Mouse (Mus musculus) ES-E14 (cell line): ENCODE results near the gene Tmem184b. TPM values are rescaled to one million over a fixed set of nuclear protein-coding genes. Genes with fewer than 3 reads are reported as not detected.

Experiments
- DNase-seq: peaks from one replicate; pipeline ENCODE4 v3.0.0-alpha.2; 2013; ENCODE audit warnings: low read depth, low spot score
- H3K27ac ChIP-seq: 2 replicates; pipeline ENCODE4 v1.5.1; 2012; ENCODE audit warnings: low read depth, mild to moderate bottlenecking, low read length, moderate library complexity, mixed read lengths; ENCODE audit not compliant: poor library complexity, insufficient read depth, severe bottlenecking
- H3K36me3 ChIP-seq: 2 replicates; pipeline ENCODE4 v1.6.1; 2012; ENCODE audit warnings: mild to moderate bottlenecking, low read length, moderate library complexity, mixed read lengths; ENCODE audit not compliant: control insufficient read depth, poor library complexity, insufficient read depth, severe bottlenecking
- H3K4me1 ChIP-seq, 2 experiments: fragments of 150-350 bp in 1 of 2; sonication (generic) in 1 of 2; 2 replicates each; pipeline ENCODE4 v1.6.1; 2012; ENCODE audit warnings: low read length in 2 of 2, mild to moderate bottlenecking in 1 of 2, mixed read lengths in 1 of 2; ENCODE audit not compliant: control insufficient read depth in 2 of 2, insufficient read depth in 2 of 2, poor library complexity in 1 of 2
- H3K4me3 ChIP-seq, 2 experiments: fragments of 150-350 bp in 1 of 2; sonication (generic) in 1 of 2; 2 replicates each; pipeline ENCODE4 v1.5.1; 2012; ENCODE audit warnings: low read length in 2 of 2, low read depth in 1 of 2, mild to moderate bottlenecking in 1 of 2, mixed read lengths in 1 of 2; ENCODE audit not compliant: insufficient read depth in 1 of 2, poor library complexity in 1 of 2, severe bottlenecking in 1 of 2
- H3K9ac ChIP-seq: 2 replicates; pipeline ENCODE4 v1.6.1; 2012; ENCODE audit warnings: low read depth, mild to moderate bottlenecking, low read length, mixed read lengths; ENCODE audit not compliant: poor library complexity, insufficient read depth, severe bottlenecking
- H3K9me3 ChIP-seq: fragments of 150-350 bp; sonication (generic); 2 replicates; pipeline ENCODE4 v1.6.1; 2012; ENCODE audit warnings: low read depth, mild to moderate bottlenecking, low read length; ENCODE audit not compliant: control insufficient read depth, insufficient read depth
- CHD2 ChIP-seq: IDR thresholded peaks from 2 replicates; pipeline ENCODE4 v1.6.1; 2014; ENCODE audit warnings: mild to moderate bottlenecking, low read depth, low read length, inconsistent platforms
- HCFC1 ChIP-seq: IDR thresholded peaks from 2 replicates; pipeline ENCODE4 v1.6.1; 2012; ENCODE audit warnings: low read length, inconsistent platforms, borderline replicate concordance; ENCODE audit not compliant: insufficient read depth
- MAFK ChIP-seq: IDR thresholded peaks from 2 replicates; pipeline ENCODE4 v1.6.1; 2014; ENCODE audit warnings: mild to moderate bottlenecking, low read depth, low read length, inconsistent platforms; ENCODE audit not compliant: insufficient read depth
- ZC3H11A ChIP-seq: IDR thresholded peaks from 2 replicates; pipeline ENCODE4 v1.6.1; 2012; ENCODE audit warnings: low read depth, mild to moderate bottlenecking, inconsistent platforms, low read length, borderline replicate concordance
- ZNF384 ChIP-seq: IDR thresholded peaks from 2 replicates; pipeline ENCODE4 v1.6.1; 2012; ENCODE audit warnings: low read depth, low read length, inconsistent platforms
- in situ Hi-C, 2 experiments: fragments of 600-800 bp; cut with MboI; formaldehyde crosslinking; loops; one replicate each; pipeline ENCODE4 v1.15.1; 2025; ENCODE audit warnings: low sequenced_read_pairs in 2 of 2, inconsistent platforms in 1 of 2; ENCODE audit not compliant: unreplicated experiment in 2 of 2
- total RNA-seq: library from RNA; depleted of rRNA; stranded (reverse); fragments of 300-350 nt; gene quantifications from 2 replicates; pipeline ENCODE4 v1.2.3, GENCODE M21; 2012

Tmem184b gene
- total RNA-seq, 1 experiment: 40.6 TPM

- in situ Hi-C loops: no loop called here
- no peak overlapping the region for H3K27ac ChIP-seq
- H3K36me3 ChIP-seq: peaks cover 38% of the 10 kb centered on the region
- H3K9me3 ChIP-seq: no peaks in the 10 kb centered on the region
- H3K4me3 ChIP-seq: no peak overlapping the region
- TF ChIP-seq CHD2 (no peak), ZNF384 (no peak), ZC3H11A (no peak), MAFK (no peak)
- H3K4me1 ChIP-seq: peaks cover 2 to 27% of the 10 kb centered on the region in 2 experiments; a peak in 2 of 4 replicates
- no peak overlapping the region for H3K9ac ChIP-seq
- no peak for DNase-seq
Observed at GRCm38 (mm10) chr15:79360371-79360770, 43.0 kb downstream of the Tmem184b start.

DNA sequence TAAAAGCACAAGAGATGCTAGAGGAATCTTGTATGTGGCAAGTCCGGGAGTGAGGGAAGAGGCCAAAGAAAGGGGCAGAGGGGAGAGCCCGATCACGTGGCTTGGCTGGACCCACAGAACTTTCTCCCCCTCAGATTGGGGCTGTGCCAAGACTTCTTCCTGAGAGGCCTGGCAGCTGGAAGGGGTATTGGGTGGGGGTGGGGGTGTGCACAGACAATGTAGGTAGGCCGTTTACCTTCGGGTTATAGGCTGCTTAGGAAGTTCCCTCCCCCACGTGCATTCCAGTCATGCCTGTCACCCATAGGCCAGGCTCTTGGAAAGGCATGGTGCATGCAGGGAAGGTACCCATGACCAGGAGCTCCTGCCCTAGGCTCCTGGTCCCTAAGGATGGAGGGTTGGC lies 43.4 kb downstream of the Tmem184b start:
- H3K4me1 ChIP-seq: peaks cover 2 to 27% of the 10 kb centered on the region in 2 experiments; a peak in 2 of 4 replicates
- no peak for DNase-seq
- no peak overlapping the region for H3K27ac ChIP-seq

DNA sequence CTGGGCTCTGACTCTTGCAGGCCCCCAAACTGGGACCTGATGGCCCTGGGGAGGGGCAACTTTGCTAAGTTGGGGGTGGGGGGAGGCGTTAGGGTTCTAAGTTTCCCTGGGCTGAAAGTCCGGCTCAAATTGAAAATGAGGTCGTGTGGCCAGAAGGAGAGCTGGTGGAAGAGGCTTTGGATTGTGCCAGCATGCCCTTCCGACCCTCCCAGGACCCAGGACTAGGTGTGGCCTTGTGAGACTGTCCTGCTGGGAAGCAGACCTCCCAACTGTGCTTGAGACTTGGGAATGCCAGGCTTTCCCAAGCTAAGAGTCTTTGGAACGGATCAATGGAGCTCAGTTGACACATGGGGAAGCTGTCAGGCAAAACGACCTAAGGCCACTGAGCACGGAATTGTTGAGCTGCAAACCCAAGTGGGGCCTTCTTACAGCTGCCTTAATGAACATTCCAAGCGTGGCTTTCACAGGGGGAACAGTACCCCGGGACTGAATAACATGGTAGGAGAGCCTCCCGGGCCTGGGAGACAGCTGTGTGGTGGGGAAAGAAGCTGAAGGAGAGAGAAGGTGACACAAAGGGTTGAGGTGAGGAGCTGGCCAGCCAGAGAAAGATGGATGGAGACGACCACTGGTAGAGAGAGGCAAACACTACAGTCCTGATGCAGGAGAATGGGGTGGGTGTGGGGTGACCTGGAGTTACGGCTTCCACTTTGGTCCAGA lies 45.2 kb downstream of the Tmem184b start:
- Histone ChIP-seq H3K36me3 (peaks cover 20% of the 10 kb centered on the region), H3K4me1 (peaks cover 2 to 20% of the 10 kb centered on the region in 2 experiments; a peak in 2 of 4 replicates), H3K4me3 (peak overlapping the region in 1 of 2 experiments; percentile 39; a peak in 1 of 4 replicates), H3K27ac (no peak overlapping the region), H3K9ac (no peak overlapping the region), H3K9me3 (no peaks in the 10 kb centered on the region)
- DNase-seq: no peak
- in situ Hi-C loops: no loop called here
- TF ChIP-seq ZNF384: no peak
- no peak for TF ChIP-seq CHD2
- no peak for TF ChIP-seq ZC3H11A
- no peak for TF ChIP-seq MAFK
- TF ChIP-seq HCFC1: no peak

More for the DNA sequence above, 43.4 kb downstream of the Tmem184b start:
- Histone ChIP-seq H3K9me3 (no peaks in the 10 kb centered on the region), H3K36me3 (peaks cover 34% of the 10 kb centered on the region), H3K4me3 (no peak overlapping the region), H3K9ac (no peak overlapping the region)
- TF ChIP-seq ZC3H11A: no peak
- no peak for TF ChIP-seq HCFC1
- no peak for TF ChIP-seq ZNF384
- TF ChIP-seq MAFK: no peak
- no peak for TF ChIP-seq CHD2
- in situ Hi-C loops: no loop called here

GRCm38 (mm10) chr15:79357036-79357911 lies 46.1 kb downstream of the Tmem184b start:
- Histone ChIP-seq H3K4me1 (peaks cover 7 to 23% of the 10 kb centered on the region in 2 experiments; a peak in 3 of 4 replicates), H3K36me3 (peaks cover 11% of the 10 kb centered on the region), H3K4me3 (peak overlapping the region; percentile 64 to 88), H3K27ac (peak overlapping the region; percentile 45; the same call in 1 of the 2 replicates), H3K9ac (peak overlapping the region; percentile 81), H3K9me3 (no peaks in the 10 kb centered on the region)
- in situ Hi-C loops: no loop called here
- DNase-seq: peak; percentile 69
- TF ChIP-seq MAFK (no peak), ZC3H11A (no peak), CHD2 (no peak), HCFC1 (no peak), ZNF384 (no peak)
